Mouse (Mus musculus) limb, embryonic 14.5 days (tissue): Measurements from ENCODE around the gene Fgfr2. TPM values are rescaled to one million over a fixed set of nuclear protein-coding genes. Genes with fewer than 3 reads are reported as not detected.

ENCODE experiments used
- ATAC-seq: fragments of 200-750 bp; cut with Nextera tagmentation; 2 replicates; pipeline ENCODE4 v1.8.0; 2017; ENCODE audit warnings: low read depth, moderate number of reproducible peaks, moderate TSS enrichment; ENCODE audit not compliant: low FRiP score
- DNase-seq: peaks from one replicate; pipeline ENCODE4 v3.0.0-alpha.2; 2015; ENCODE audit warnings: low spot score
- H3K27ac ChIP-seq: fragments of 300-500 bp; sonication (generic); replicated peaks from 2 replicates; pipeline ENCODE4 v1.5.1; 2014; ENCODE audit warnings: low read depth, mild to moderate bottlenecking, low read length, moderate library complexity, mixed read lengths
- H3K27me3 ChIP-seq: fragments of 300-500 bp; sonication (generic); 2 replicates; pipeline ENCODE4 v1.6.1; 2014; ENCODE audit warnings: low read length, mixed read lengths; ENCODE audit not compliant: control insufficient read depth, insufficient read depth
- H3K36me3 ChIP-seq: fragments of 300-500 bp; sonication (generic); 2 replicates; pipeline ENCODE4 v1.6.1; 2014; ENCODE audit warnings: mild to moderate bottlenecking, low read length, moderate library complexity, mixed read lengths; ENCODE audit not compliant: control insufficient read depth, insufficient read depth
- H3K4me1 ChIP-seq: fragments of 300-500 bp; sonication (generic); 2 replicates; pipeline ENCODE4 v1.6.1; 2014; ENCODE audit warnings: antibody characterized with exemption, low read length, mixed read lengths; ENCODE audit not compliant: control insufficient read depth, insufficient read depth
- H3K4me2 ChIP-seq: fragments of 300-500 bp; sonication (generic); replicated peaks from 2 replicates; pipeline ENCODE4 v1.6.1; 2014; ENCODE audit warnings: low read depth, mild to moderate bottlenecking, low read length, moderate library complexity; ENCODE audit not compliant: severe bottlenecking
- H3K4me3 ChIP-seq: fragments of 300-500 bp; sonication (generic); replicated peaks from 2 replicates; pipeline ENCODE4 v1.5.1; 2014; ENCODE audit warnings: low read length
- H3K9ac ChIP-seq: fragments of 300-500 bp; sonication (generic); 2 replicates; pipeline ENCODE4 v1.6.1; 2014; ENCODE audit warnings: mild to moderate bottlenecking, low read depth, low read length, moderate library complexity; ENCODE audit not compliant: severe bottlenecking
- H3K9me3 ChIP-seq: fragments of 300-500 bp; sonication (generic); 2 replicates; pipeline ENCODE4 v1.6.1; 2016; ENCODE audit warnings: low read length; ENCODE audit not compliant: control insufficient read depth
- POLR2A ChIP-seq: fragments of 200-500 bp; IDR thresholded peaks from 2 replicates; pipeline ENCODE4 v1.8.0; 2012; ENCODE audit warnings: inconsistent platforms, mild to moderate bottlenecking, moderate library complexity, borderline replicate concordance; ENCODE audit not compliant: insufficient read depth, insufficient read length; ENCODE audit errors: extremely low read depth
- WGBS: fragments of 180-500 bp; shearing (Covaris S2); extraction: QIAGEN DNeasy Blood & Tissue Kit; methylation state at CpG from one replicate; pipeline ENCODE4 v1.1.7; 2014; 5-methylcytosine and 5-hydroxymethylcytosine counted together
- polyA plus RNA-seq, 2 experiments: library from polyadenylated mRNA; depleted of rRNA in 1 of 2; stranded (reverse) in 1 of 2; unstranded in 1 of 2; fragments of >200 nt; fragmentation: Nextera tagmentation in 1 of 2; extraction: Ambion mirVana in 1 of 2; gene quantifications; 2 replicates each; pipeline versions ENCODE4 v1.2.1 to v1.2.3; 2012 to 2014

Gene Fgfr2
- polyA plus RNA-seq, 2 experiments: 131 to 133 TPM

DNA sequence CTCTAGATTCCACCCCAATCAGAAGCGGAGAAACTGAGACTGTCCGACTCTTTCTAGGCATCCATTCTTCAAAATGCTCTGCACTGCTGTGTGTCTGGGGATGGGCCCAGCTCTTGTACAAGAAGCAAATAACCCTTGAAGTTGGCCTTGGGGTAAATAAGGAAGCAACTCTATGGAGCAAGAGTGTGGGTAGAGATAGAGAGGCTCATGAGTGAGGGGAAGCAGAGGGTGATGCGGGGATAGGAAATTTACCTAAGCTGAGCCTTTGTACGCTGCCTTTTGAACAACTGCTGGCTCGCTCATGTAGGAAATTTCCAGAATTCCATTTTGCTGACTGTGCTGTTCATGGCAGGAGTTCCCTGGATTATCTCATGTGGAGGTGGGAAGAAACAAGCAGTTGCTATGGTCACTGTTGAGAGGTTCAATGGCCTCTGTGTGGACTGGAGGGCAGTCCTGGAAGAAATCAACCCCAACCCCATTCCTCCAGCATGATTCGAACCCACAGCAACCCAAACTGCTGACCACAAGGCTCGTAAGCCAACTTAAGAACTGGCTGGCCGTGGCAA is 896.0 kb downstream of the Fgfr2 start:
- Histone ChIP-seq H3K27ac (no peak overlapping the region), H3K4me1 (peaks cover 8% of the 10 kb centered on the region), H3K4me2 (no peak overlapping the region), H3K27me3 (no peaks in the 10 kb centered on the region), H3K9me3 (no peaks in the 10 kb centered on the region), H3K9ac (no peak overlapping the region), H3K4me3 (no peak overlapping the region), H3K36me3 (no peaks in the 10 kb centered on the region)
- WGBS: 84% methylated on average over 8 of the region's 8 CpGs
- no peak for TF ChIP-seq POLR2A
- ATAC-seq: peak; percentile 6; the same call in 1 of the 2 replicates
- no peak for DNase-seq

DNA sequence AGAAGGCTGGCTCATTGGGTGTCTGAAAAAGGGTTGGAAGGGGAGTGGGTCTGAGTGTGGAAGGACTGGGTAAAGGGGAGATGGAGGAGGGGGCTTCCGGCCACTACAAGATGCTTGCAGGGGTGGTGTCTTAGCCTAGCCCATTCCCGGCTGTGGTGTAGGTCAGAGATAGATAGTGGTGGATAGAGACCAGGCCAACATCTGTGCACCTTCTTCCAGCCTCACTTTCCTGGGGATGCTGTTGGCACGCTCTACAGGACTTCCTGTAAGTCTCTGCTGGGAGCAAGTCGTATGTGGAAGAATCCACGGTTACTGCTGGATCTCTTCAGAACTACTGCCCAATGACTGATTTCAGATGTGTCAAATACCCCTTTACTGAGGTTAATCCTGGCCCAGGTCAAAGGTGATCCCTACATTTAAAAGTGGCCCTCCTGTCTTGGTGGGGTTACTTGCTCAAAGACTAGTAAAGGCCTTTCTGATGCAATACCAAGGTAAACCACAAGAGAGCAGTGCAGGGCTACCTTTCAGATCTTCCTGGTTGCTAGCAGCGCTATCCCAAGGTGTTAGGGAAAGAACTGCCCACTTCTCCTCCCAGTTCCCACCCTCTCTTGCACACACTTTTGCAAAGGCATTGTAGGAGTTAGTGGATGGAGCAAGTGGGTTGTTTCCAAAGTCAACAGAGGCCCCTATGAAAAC is 896.6 kb downstream of the Fgfr2 start:
- Histone ChIP-seq H3K27me3 (no peaks in the 10 kb centered on the region), H3K4me2 (no peak overlapping the region), H3K9ac (no peak overlapping the region), H3K9me3 (no peaks in the 10 kb centered on the region), H3K4me3 (no peak overlapping the region), H3K4me1 (peaks cover 8% of the 10 kb centered on the region), H3K27ac (no peak overlapping the region), H3K36me3 (no peaks in the 10 kb centered on the region)
- 54% methylated on average over 6 of the region's 6 CpGs for WGBS
- TF ChIP-seq POLR2A: no peak
- DNase-seq: peak; percentile 96
- ATAC-seq: peak; percentile 73

DNA sequence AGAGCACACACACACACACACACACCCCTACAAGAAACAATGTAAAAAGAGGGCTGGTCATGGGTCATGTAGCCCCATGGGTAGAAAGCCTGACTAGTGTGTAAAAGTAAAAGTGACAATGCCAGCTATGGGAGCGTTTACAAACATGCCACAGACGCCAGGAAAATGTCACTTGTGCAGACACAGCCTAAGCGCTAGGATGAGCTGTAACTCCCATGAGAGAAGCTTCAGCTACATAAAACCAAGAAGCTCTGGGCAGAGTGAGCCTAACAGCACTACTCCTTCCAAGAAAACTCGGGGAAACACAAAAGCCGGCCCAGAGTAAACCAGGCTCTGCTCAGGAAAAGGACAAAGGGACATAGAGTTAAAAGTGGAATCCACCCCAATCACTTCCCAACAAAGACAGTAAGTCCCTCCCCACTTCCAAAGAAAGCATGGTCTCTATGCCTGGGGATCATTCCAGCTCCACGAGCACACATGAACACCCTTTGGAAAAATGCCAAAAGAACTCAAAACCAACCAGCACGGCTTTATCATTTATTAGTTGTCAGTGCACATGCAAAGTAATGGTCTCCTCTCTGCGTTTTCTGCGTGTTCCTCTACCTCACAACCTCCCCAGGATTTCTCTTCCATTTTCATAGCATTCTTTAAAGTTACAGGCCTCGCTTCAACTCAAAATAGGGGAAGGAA is 899.6 kb downstream of the Fgfr2 start:
- Histone ChIP-seq H3K9ac (no peak overlapping the region), H3K4me3 (no peak overlapping the region), H3K36me3 (no peaks in the 10 kb centered on the region), H3K4me1 (peaks cover 8% of the 10 kb centered on the region), H3K9me3 (no peaks in the 10 kb centered on the region), H3K4me2 (no peak overlapping the region), H3K27me3 (no peaks in the 10 kb centered on the region), H3K27ac (no peak overlapping the region)
- ATAC-seq: no peak
- DNase-seq: peak; percentile 47
- no peak for TF ChIP-seq POLR2A
- WGBS: 44% methylated on average over 10 of the region's 10 CpGs

DNA sequence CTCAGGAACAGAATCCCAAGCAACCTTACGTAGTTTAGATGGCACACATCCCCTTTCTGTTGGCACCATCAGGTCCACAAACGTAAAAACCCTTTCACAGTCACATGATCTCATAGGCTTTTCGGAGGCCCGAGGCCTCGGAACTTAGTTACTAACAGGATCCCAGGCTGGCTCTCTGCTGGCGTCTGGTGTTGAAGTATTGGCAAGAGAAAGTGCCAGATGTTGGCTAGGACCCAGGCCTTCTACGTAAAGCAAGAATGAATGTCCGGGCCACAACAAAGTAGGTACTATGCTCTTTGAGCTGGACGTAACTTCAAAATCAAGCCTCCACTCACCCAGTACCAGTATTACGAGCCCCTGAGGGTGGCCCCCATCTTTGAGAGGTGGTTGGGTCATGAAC is 909.1 kb downstream of the Fgfr2 start:
- H3K27ac ChIP-seq: no peak overlapping the region
- peaks cover 13% of the 10 kb centered on the region for H3K4me1 ChIP-seq
- WGBS: 48% methylated on average over 10 of the region's 10 CpGs
- H3K9ac ChIP-seq: no peak overlapping the region
- ATAC-seq (no peak; the same call in 1 of the 2 replicates), DNase-seq (no peak)
- H3K27me3 ChIP-seq: no peaks in the 10 kb centered on the region
- H3K4me2 ChIP-seq: no peak overlapping the region
- no peak overlapping the region for H3K4me3 ChIP-seq
- H3K9me3 ChIP-seq: no peaks in the 10 kb centered on the region
- no peak for TF ChIP-seq POLR2A
- H3K36me3 ChIP-seq: no peaks in the 10 kb centered on the region

DNA sequence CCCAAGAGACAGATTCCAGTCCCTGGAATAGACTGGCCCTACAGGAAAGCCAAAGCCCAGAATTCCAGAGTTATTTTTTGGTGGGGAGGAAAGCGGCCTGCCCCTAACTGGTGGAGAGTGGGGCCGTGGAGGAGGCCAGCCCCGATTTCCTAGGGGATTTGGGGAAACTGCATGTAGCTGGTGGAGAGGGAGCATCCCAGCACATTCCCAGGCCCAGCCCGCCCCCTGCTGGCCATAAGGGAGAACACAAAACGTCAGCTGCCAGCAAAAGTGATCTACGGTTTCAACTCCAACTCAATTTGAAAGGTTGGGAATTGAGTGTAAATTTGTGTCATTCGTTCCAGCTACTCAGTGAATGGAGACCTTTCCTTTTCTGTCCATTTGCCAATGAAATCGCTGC is 909.7 kb downstream of the Fgfr2 start:
- H3K4me3 ChIP-seq: no peak overlapping the region
- no peak for TF ChIP-seq POLR2A
- DNase-seq (peak; percentile 63), ATAC-seq (peak; percentile 43; the same call in 1 of the 2 replicates)
- H3K4me1 ChIP-seq: peaks cover 13% of the 10 kb centered on the region
- WGBS: 7% methylated on average over 8 of the region's 8 CpGs
- no peaks in the 10 kb centered on the region for H3K36me3 ChIP-seq
- H3K4me2 ChIP-seq: no peak overlapping the region
- H3K9ac ChIP-seq: no peak overlapping the region
- no peak overlapping the region for H3K27ac ChIP-seq
- no peaks in the 10 kb centered on the region for H3K9me3 ChIP-seq
- no peaks in the 10 kb centered on the region for H3K27me3 ChIP-seq
